Comparison of ENCODE assay signal across 21 mouse cellular contexts in genomic region chr4:119131189-119131910, GRCm38 (mm10). TPM values are rescaled to one million over a fixed set of nuclear protein-coding genes. Genes with fewer than 3 reads are reported as not detected.
DNase-seq lines count a peak whose midpoint lies in the region; ATAC-seq lines count a peak whose summit lies in the region.
"Had no signal": no experiment of that assay in that cellular context is flagged by ENCODE, and none has a peak within 500 bp of the region (broad histone marks: within the 10 kb centered on the region; RNA-seq: fewer than 3 reads in every experiment).

No protein-coding gene starts in this region.

- WGBS in liver, embryonic 15.5 days (ENCODE audit: insufficient replicate concordance), result 85% methylated on average over 8 of the region's 8 CpGs
- WGBS in liver, embryonic 12.5 days (ENCODE audit: insufficient replicate concordance), result 86% methylated on average over 8 of the region's 8 CpGs
- WGBS in forebrain, embryonic 15.5 days, result 84% methylated on average over 8 of the region's 8 CpGs

- no peak overlapping the region for H3K4me2 ChIP-seq in liver, embryonic 15.5 days
- H3K4me2 ChIP-seq in liver, embryonic 12.5 days, result no peak overlapping the region
- no peak overlapping the region for H3K4me2 ChIP-seq in forebrain, embryonic 15.5 days (replicated peaks)
- H3K4me2 ChIP-seq: embryonic facial prominence, embryonic 15.5 days; hindbrain, embryonic 15.5 days; intestine, embryonic 15.5 days; neural tube, embryonic 12.5 days had no signal

- no peak overlapping the region for H3K9ac ChIP-seq in liver, embryonic 15.5 days
- H3K9ac ChIP-seq in liver, embryonic 12.5 days, result no peak overlapping the region
- H3K9ac ChIP-seq in forebrain, embryonic 15.5 days (replicated peaks), result no peak overlapping the region
- H3K9ac ChIP-seq: embryonic facial prominence, embryonic 15.5 days; hindbrain, embryonic 15.5 days; intestine, embryonic 15.5 days; liver, embryonic 14.5 days; neural tube, embryonic 12.5 days had no signal

- no peaks in the 10 kb centered on the region for H3K9me3 ChIP-seq in liver, embryonic 15.5 days (replicated peaks)
- H3K9me3 ChIP-seq in liver, embryonic 12.5 days (replicated peaks), result no peaks in the 10 kb centered on the region
- no peaks in the 10 kb centered on the region for H3K9me3 ChIP-seq in forebrain, embryonic 15.5 days
- H3K9me3 ChIP-seq: embryonic facial prominence, embryonic 15.5 days; hindbrain, embryonic 15.5 days; intestine, embryonic 15.5 days; limb, embryonic 10.5 days; neural tube, embryonic 12.5 days had no signal

- no peaks in the 10 kb centered on the region for H3K27me3 ChIP-seq in liver, embryonic 15.5 days
- no peaks in the 10 kb centered on the region for H3K27me3 ChIP-seq in liver, embryonic 12.5 days (replicated peaks)
- no peaks in the 10 kb centered on the region for H3K27me3 ChIP-seq in forebrain, embryonic 15.5 days
- H3K27me3 ChIP-seq: embryonic facial prominence, embryonic 15.5 days; hindbrain, embryonic 15.5 days; intestine, embryonic 15.5 days; neural tube, embryonic 12.5 days had no signal

- peaks cover 65% of the 10 kb centered on the region for H3K4me1 ChIP-seq in liver, embryonic 15.5 days (replicated peaks)
- H3K4me1 ChIP-seq in liver, embryonic 12.5 days, result peaks cover 51% of the 10 kb centered on the region
- no peaks in the 10 kb centered on the region for H3K4me1 ChIP-seq in forebrain, embryonic 15.5 days
- H3K4me1 ChIP-seq: hindbrain, embryonic 15.5 days; intestine, embryonic 15.5 days; limb, embryonic 10.5 days; neural tube, embryonic 12.5 days had no signal

- ATAC-seq in liver, embryonic 15.5 days (ENCODE audit: insufficient read depth), result 0 out of 2 replicates have a peak, but pooled peaks have one; percentile 4
- ATAC-seq in liver, embryonic 12.5 days, result no peak
- ATAC-seq in megakaryocyte, adult 5-6 weeks (ENCODE audit: poor library complexity, severe bottlenecking), result peak; percentile 62
- no peak for ATAC-seq in forebrain, embryonic 15.5 days (replicated peaks)
- ATAC-seq: intestine, embryonic 15.5 days had no signal

- H3K36me3 ChIP-seq in liver, embryonic 15.5 days (replicated peaks), result peaks cover 100% of the 10 kb centered on the region
- H3K36me3 ChIP-seq in liver, embryonic 12.5 days, result peaks cover 100% of the 10 kb centered on the region
- peaks cover 31% of the 10 kb centered on the region for H3K36me3 ChIP-seq in forebrain, embryonic 15.5 days

- peak; percentile 60 to 63 for DNase-seq in spleen, postnatal 36 days (ENCODE audit: low spot score in 2 of 2)
- DNase-seq in spleen, adult 18-20 months, result no peak
- DNase-seq in frontal cortex, postnatal 36 days (ENCODE audit: low spot score in 2 of 2), result no peak
- DNase-seq: adrenal gland, postnatal 36 days; cerebellum, adult 18-20 months; cerebellum, postnatal 25 days; embryo, embryonic 11 days; gastrocnemius, adult 2 months; heart, postnatal 4 days; kidney, postnatal 25 days; thymus, postnatal 4 days had no signal

- H3K4me3 ChIP-seq in liver, embryonic 15.5 days (replicated peaks), result no peak overlapping the region
- no peak overlapping the region for H3K4me3 ChIP-seq in liver, embryonic 12.5 days
- H3K4me3 ChIP-seq in forebrain, embryonic 15.5 days, result no peak overlapping the region
- H3K4me3 ChIP-seq: embryonic facial prominence, embryonic 15.5 days; gastrocnemius, adult 2 months; hindbrain, embryonic 15.5 days; intestine, embryonic 15.5 days; limb, embryonic 10.5 days; neural tube, embryonic 12.5 days had no signal

- H3K27ac ChIP-seq in liver, embryonic 15.5 days (replicated peaks), result 0 out of 2 replicates have a peak overlapping the region, but pooled peaks have one; percentile 29
- no peak overlapping the region for H3K27ac ChIP-seq in liver, embryonic 12.5 days
- H3K27ac ChIP-seq in forebrain, embryonic 15.5 days (replicated peaks), result no peak overlapping the region
- H3K27ac ChIP-seq: embryonic facial prominence, embryonic 15.5 days; gastrocnemius, adult 2 months; hindbrain, embryonic 15.5 days; intestine, embryonic 15.5 days; limb, embryonic 10.5 days; liver, embryonic 14.5 days; neural tube, embryonic 12.5 days had no signal

RNA-seq across cellular contexts. Expression of gene Slc2a1, which starts 22.8 kb away (rescaled TPM):
- 293 and 326 TPM in 2 replicates for polyA plus RNA-seq in liver, embryonic 15.5 days (2015; fragmentation: Nextera tagmentation; extraction: Ambion mirVana)
- polyA plus RNA-seq in liver, embryonic 12.5 days (2016; fragmentation: Nextera tagmentation; extraction: Ambion mirVana), result 309 TPM in 2 replicates
- total RNA-seq in megakaryocyte, adult 5-6 weeks (2015), result 9.0 and 14.4 TPM in 2 replicates
- 14.3 and 18.0 TPM in 2 replicates for total RNA-seq in megakaryocyte, adult 5-6 weeks (2017)
- 89.5 and 89.7 TPM in 2 replicates for polyA plus RNA-seq in forebrain, embryonic 15.5 days (2015; fragmentation: Nextera tagmentation; extraction: Ambion mirVana)

RNA-seq across cellular contexts. Expression of gene Zfp691, which starts 42.6 kb away (rescaled TPM):
- polyA plus RNA-seq in liver, embryonic 15.5 days (2015; fragmentation: Nextera tagmentation; extraction: Ambion mirVana), result 2.2 and 2.5 TPM in 2 replicates
- polyA plus RNA-seq in liver, embryonic 12.5 days (2016; fragmentation: Nextera tagmentation; extraction: Ambion mirVana), result 3.6 and 3.8 TPM in 2 replicates
- total RNA-seq in megakaryocyte, adult 5-6 weeks (2015), result 7.0 and 10.2 TPM in 2 replicates
- 1.9 and 4.5 TPM in 2 replicates for total RNA-seq in megakaryocyte, adult 5-6 weeks (2017)
- polyA plus RNA-seq in forebrain, embryonic 15.5 days (2015; fragmentation: Nextera tagmentation; extraction: Ambion mirVana), result 5.0 and 5.4 TPM in 2 replicates

RNA-seq across cellular contexts. Expression of gene Ermap, which starts 58.5 kb away (rescaled TPM):
- 386 and 428 TPM in 2 replicates for polyA plus RNA-seq in liver, embryonic 15.5 days (2015; fragmentation: Nextera tagmentation; extraction: Ambion mirVana)
- 328 and 333 TPM in 2 replicates for polyA plus RNA-seq in liver, embryonic 12.5 days (2016; fragmentation: Nextera tagmentation; extraction: Ambion mirVana)
- total RNA-seq in megakaryocyte, adult 5-6 weeks (2015), result 4.4 and 10.0 TPM in 2 replicates
- total RNA-seq in megakaryocyte, adult 5-6 weeks (2017), result 3.7 and 8.2 TPM in 2 replicates
- 0.27 and 0.61 TPM in 2 replicates for polyA plus RNA-seq in forebrain, embryonic 15.5 days (2015; fragmentation: Nextera tagmentation; extraction: Ambion mirVana)
- total RNA-seq: gastrocnemius, adult 2 months had no signal

Comparison
In these comparisons a context has a peak if more than half of its experiments do, and no peak if none do; other contexts are left out.
1. ATAC-seq: peak in liver, embryonic 15.5 days (single experiment) and megakaryocyte, adult 5-6 weeks (single experiment); none in liver, embryonic 12.5 days (single experiment) and forebrain, embryonic 15.5 days (single experiment).
2. DNase-seq: peak in spleen, postnatal 36 days (2 of 2); none in spleen, adult 18-20 months (0 of 2) and frontal cortex, postnatal 36 days (0 of 2).
3. RNA of gene Ermap, which starts 58.5 kb away (polyA plus RNA-seq): 386 to 428 TPM in liver, embryonic 15.5 days and 328 to 333 TPM in liver, embryonic 12.5 days; 0.27 to 0.61 TPM in forebrain, embryonic 15.5 days; every median in the first group is over 100 times any median in the second.